Mouse (Mus musculus): ENCODE data around the gene Nfkb1. TPM values are rescaled to one million over a fixed set of nuclear protein-coding genes. Genes with fewer than 3 reads are reported as not detected.

Nfkb1 gene
- polyA plus RNA-seq, 1 experiment from 2014 or later: 23.5 TPM

GRCm38 (mm10) chr3:135718323-135719178 is 27.2 kb upstream of the Nfkb1 start:
- Histone ChIP-seq H3K27me3 (ENCODE audit: control insufficient read depth, insufficient read depth, low read length) (no peaks in the 10 kb centered on the region), H3K36me3 (ENCODE audit: control insufficient read depth, insufficient read depth, low read length) (no peaks in the 10 kb centered on the region), H3K9me3 (ENCODE audit: control insufficient read depth, low read length) (no peaks in the 10 kb centered on the region), H3K4me1 (ENCODE audit: control insufficient read depth in 2 of 2, insufficient read depth in 2 of 2, low read length in 2 of 2) (peaks cover 0 to 3% of the 10 kb centered on the region in 2 experiments; a peak in 2 of 4 replicates), H3K4me2 (ENCODE audit: low read length) (no peak overlapping the region), H3K27ac (replicated peaks in 1 of 2; ENCODE audit: control insufficient read depth in 1 of 2, insufficient read depth in 1 of 2, low read depth in 2 of 2, low read length in 2 of 2) (no peak overlapping the region), H3K4me3 (ENCODE audit: control insufficient read depth in 1 of 2, insufficient read depth in 1 of 2, low read depth in 1 of 2, low read length in 2 of 2) (no peak overlapping the region), H3K9ac (ENCODE audit: low read length) (no peak overlapping the region)
- no peak for ATAC-seq (ENCODE audit: insufficient number of reproducible peaks, insufficient read depth, low FRiP score, low read depth)
- WGBS: 57% methylated on average over 6 of the region's 6 CpGs

- Histone ChIP-seq H3K27ac (replicated peaks in 1 of 2; ENCODE audit: control insufficient read depth in 1 of 2, insufficient read depth in 1 of 2, low read depth in 2 of 2, low read length in 2 of 2) (no peak overlapping the region), H3K36me3 (ENCODE audit: control insufficient read depth, insufficient read depth, low read length) (no peaks in the 10 kb centered on the region), H3K27me3 (ENCODE audit: control insufficient read depth, insufficient read depth, low read length) (no peaks in the 10 kb centered on the region), H3K9ac (ENCODE audit: low read length) (no peak overlapping the region), H3K9me3 (ENCODE audit: control insufficient read depth, low read length) (no peaks in the 10 kb centered on the region), H3K4me2 (ENCODE audit: low read length) (no peak overlapping the region), H3K4me1 (ENCODE audit: control insufficient read depth in 2 of 2, insufficient read depth in 2 of 2, low read length in 2 of 2) (peaks cover 0 to 2% of the 10 kb centered on the region in 2 experiments; a peak in 2 of 4 replicates), H3K4me3 (ENCODE audit: control insufficient read depth in 1 of 2, insufficient read depth in 1 of 2, low read depth in 1 of 2, low read length in 2 of 2) (no peak overlapping the region)
- WGBS: 32% methylated on average over 3 of the region's 4 CpGs
- ATAC-seq (ENCODE audit: insufficient number of reproducible peaks, insufficient read depth, low FRiP score, low read depth): no peak
Observed at GRCm38 (mm10) chr3:135713016-135713950, 21.9 kb upstream of the Nfkb1 start.

GRCm38 (mm10) chr3:135711613-135712012 is 20.3 kb upstream of the Nfkb1 start:
- H3K4me2 ChIP-seq (ENCODE audit: low read length): no peak overlapping the region
- WGBS: 88% methylated on average over 4 of the region's 4 CpGs
- no peak for ATAC-seq (ENCODE audit: insufficient number of reproducible peaks, insufficient read depth, low FRiP score, low read depth)

GRCm38 (mm10) chr3:135711040-135711570 is 19.8 kb upstream of the Nfkb1 start:
- Histone ChIP-seq H3K27ac (replicated peaks in 1 of 2; ENCODE audit: control insufficient read depth in 1 of 2, insufficient read depth in 1 of 2, low read depth in 2 of 2, low read length in 2 of 2) (no peak overlapping the region), H3K9me3 (ENCODE audit: control insufficient read depth, low read length) (no peaks in the 10 kb centered on the region), H3K27me3 (ENCODE audit: control insufficient read depth, insufficient read depth, low read length) (no peaks in the 10 kb centered on the region), H3K4me2 (ENCODE audit: low read length) (no peak overlapping the region), H3K9ac (ENCODE audit: low read length) (no peak overlapping the region), H3K4me1 (ENCODE audit: control insufficient read depth in 2 of 2, insufficient read depth in 2 of 2, low read length in 2 of 2) (no peaks in the 10 kb centered on the region), H3K36me3 (ENCODE audit: control insufficient read depth, insufficient read depth, low read length) (no peaks in the 10 kb centered on the region), H3K4me3 (ENCODE audit: control insufficient read depth in 1 of 2, insufficient read depth in 1 of 2, low read depth in 1 of 2, low read length in 2 of 2) (no peak overlapping the region)
- WGBS: 85% methylated on average over 9 of the region's 9 CpGs
- ATAC-seq (ENCODE audit: insufficient number of reproducible peaks, insufficient read depth, low FRiP score, low read depth): no peak

More at GRCm38 (mm10) chr3:135711613-135712012, 20.3 kb upstream of the Nfkb1 start:
- Histone ChIP-seq H3K27ac (replicated peaks in 1 of 2; ENCODE audit: control insufficient read depth in 1 of 2, insufficient read depth in 1 of 2, low read depth in 2 of 2, low read length in 2 of 2) (no peak overlapping the region), H3K4me1 (ENCODE audit: control insufficient read depth in 2 of 2, insufficient read depth in 2 of 2, low read length in 2 of 2) (no peaks in the 10 kb centered on the region), H3K9ac (ENCODE audit: low read length) (no peak overlapping the region), H3K27me3 (ENCODE audit: control insufficient read depth, insufficient read depth, low read length) (no peaks in the 10 kb centered on the region), H3K9me3 (ENCODE audit: control insufficient read depth, low read length) (no peaks in the 10 kb centered on the region), H3K4me3 (ENCODE audit: control insufficient read depth in 1 of 2, insufficient read depth in 1 of 2, low read depth in 1 of 2, low read length in 2 of 2) (no peak overlapping the region), H3K36me3 (ENCODE audit: control insufficient read depth, insufficient read depth, low read length) (no peaks in the 10 kb centered on the region)

- no peak overlapping the region for H3K9ac ChIP-seq (ENCODE audit: low read length)
- no peaks in the 10 kb centered on the region for H3K27me3 ChIP-seq (ENCODE audit: control insufficient read depth, insufficient read depth, low read length)
- no peaks in the 10 kb centered on the region for H3K9me3 ChIP-seq (ENCODE audit: control insufficient read depth, low read length)
- no peak overlapping the region for H3K4me3 ChIP-seq (ENCODE audit: control insufficient read depth in 1 of 2, insufficient read depth in 1 of 2, low read depth in 1 of 2, low read length in 2 of 2)
- WGBS: 59% methylated on average over 2 of the region's 2 CpGs
- no peak overlapping the region for H3K27ac ChIP-seq (replicated peaks in 1 of 2; ENCODE audit: control insufficient read depth in 1 of 2, insufficient read depth in 1 of 2, low read depth in 2 of 2, low read length in 2 of 2)
- H3K36me3 ChIP-seq (ENCODE audit: control insufficient read depth, insufficient read depth, low read length): no peaks in the 10 kb centered on the region
- no peak overlapping the region for H3K4me2 ChIP-seq (ENCODE audit: low read length)
- peaks cover 2 to 10% of the 10 kb centered on the region in 2 experiments; a peak in 1 of 4 replicates for H3K4me1 ChIP-seq (ENCODE audit: control insufficient read depth in 2 of 2, insufficient read depth in 2 of 2, low read length in 2 of 2)
- no peak for ATAC-seq (ENCODE audit: insufficient number of reproducible peaks, insufficient read depth, low FRiP score, low read depth)
Observed at GRCm38 (mm10) chr3:135703307-135703706, 12.0 kb upstream of the Nfkb1 start.

- Histone ChIP-seq H3K9me3 (ENCODE audit: control insufficient read depth, low read length) (no peaks in the 10 kb centered on the region), H3K4me2 (ENCODE audit: low read length) (no peak overlapping the region), H3K36me3 (ENCODE audit: control insufficient read depth, insufficient read depth, low read length) (no peaks in the 10 kb centered on the region), H3K9ac (ENCODE audit: low read length) (no peak overlapping the region), H3K4me1 (ENCODE audit: control insufficient read depth in 2 of 2, insufficient read depth in 2 of 2, low read length in 2 of 2) (peaks cover 2 to 10% of the 10 kb centered on the region in 2 experiments; a peak in 1 of 4 replicates), H3K27me3 (ENCODE audit: control insufficient read depth, insufficient read depth, low read length) (no peaks in the 10 kb centered on the region), H3K27ac (replicated peaks in 1 of 2; ENCODE audit: control insufficient read depth in 1 of 2, insufficient read depth in 1 of 2, low read depth in 2 of 2, low read length in 2 of 2) (no peak overlapping the region), H3K4me3 (ENCODE audit: control insufficient read depth in 1 of 2, insufficient read depth in 1 of 2, low read depth in 1 of 2, low read length in 2 of 2) (no peak overlapping the region)
- 79% methylated on average over 5 of the region's 5 CpGs for WGBS
- no peak for ATAC-seq (ENCODE audit: insufficient number of reproducible peaks, insufficient read depth, low FRiP score, low read depth)
Observed at GRCm38 (mm10) chr3:135702658-135703057, 11.3 kb upstream of the Nfkb1 start.
